Mouse (Mus musculus): ENCODE data around the gene Sh3gl3. TPM values are rescaled to one million over a fixed set of nuclear protein-coding genes. Genes with fewer than 3 reads are reported as not detected.
A peak's percentile ranks its signal among the peaks of the same experiment; 100 is the strongest.

Sh3gl3 gene
- polyA plus RNA-seq, 1 experiment from 2014 or later = 2.5 TPM

GRCm38 (mm10) chr7:82204014-82204784, 30.6 kb downstream of the Sh3gl3 start:
- DNase-seq (ENCODE audit: low spot score) (no peak), ATAC-seq (peak; percentile 56; the same call in 1 of the 2 replicates)
- WGBS = 25% methylated on average over 12 of the region's 12 CpGs
- Histone ChIP-seq H3K27me3 (replicated peaks; ENCODE audit: insufficient read depth, low read length) (no peaks in the 10 kb centered on the region), H3K36me3 (ENCODE audit: insufficient read depth, low read length) (no peaks in the 10 kb centered on the region), H3K9me3 (ENCODE audit: low read length) (no peaks in the 10 kb centered on the region), H3K4me1 (ENCODE audit: insufficient read depth, low read depth, low read length) (no peaks in the 10 kb centered on the region), H3K4me2 (replicated peaks; ENCODE audit: low read depth, low read length) (peak overlapping the region; percentile 4; the same call in 1 of the 2 replicates), H3K9ac (replicated peaks; ENCODE audit: low read depth) (no peak overlapping the region), H3K27ac (ENCODE audit: low read length) (no peak overlapping the region), H3K4me3 (ENCODE audit: low read depth, low read length) (no peak overlapping the region)
- TF ChIP-seq EP300 (IDR thresholded peaks at IDR 0.05) (no peak), CTCF (IDR thresholded peaks at IDR 0.05) (no peak)

GRCm38 (mm10) chr7:82204975-82205374, 31.3 kb downstream of the Sh3gl3 start:
- WGBS = 52% methylated on average over 3 of the region's 3 CpGs
- DNase-seq (ENCODE audit: low spot score) (no peak), ATAC-seq (no peak)
- no peaks in the 10 kb centered on the region for H3K4me1 ChIP-seq (ENCODE audit: insufficient read depth, low read depth, low read length)
- TF ChIP-seq CTCF (IDR thresholded peaks at IDR 0.05) (no peak), EP300 (IDR thresholded peaks at IDR 0.05) (no peak)
- H3K9me3 ChIP-seq (ENCODE audit: low read length) = no peaks in the 10 kb centered on the region
- no peaks in the 10 kb centered on the region for H3K27me3 ChIP-seq (replicated peaks; ENCODE audit: insufficient read depth, low read length)
- no peak overlapping the region for H3K9ac ChIP-seq (replicated peaks; ENCODE audit: low read depth)
- no peak overlapping the region for H3K4me3 ChIP-seq (ENCODE audit: low read depth, low read length)
- H3K36me3 ChIP-seq (ENCODE audit: insufficient read depth, low read length) = no peaks in the 10 kb centered on the region
- H3K27ac ChIP-seq (ENCODE audit: low read length) = no peak overlapping the region
- H3K4me2 ChIP-seq (replicated peaks; ENCODE audit: low read depth, low read length) = peak overlapping the region; percentile 4; the same call in 1 of the 2 replicates

GRCm38 (mm10) chr7:82206787-82207186, 33.1 kb downstream of the Sh3gl3 start:
- Histone ChIP-seq H3K9ac (replicated peaks; ENCODE audit: low read depth) (no peak overlapping the region), H3K4me2 (replicated peaks; ENCODE audit: low read depth, low read length) (no peak overlapping the region), H3K4me3 (ENCODE audit: low read depth, low read length) (no peak overlapping the region), H3K9me3 (ENCODE audit: low read length) (no peaks in the 10 kb centered on the region), H3K4me1 (ENCODE audit: insufficient read depth, low read depth, low read length) (no peaks in the 10 kb centered on the region), H3K27ac (ENCODE audit: low read length) (no peak overlapping the region), H3K36me3 (ENCODE audit: insufficient read depth, low read length) (no peaks in the 10 kb centered on the region), H3K27me3 (replicated peaks; ENCODE audit: insufficient read depth, low read length) (no peaks in the 10 kb centered on the region)
- WGBS = 86% methylated on average over 8 of the region's 8 CpGs
- TF ChIP-seq CTCF (IDR thresholded peaks at IDR 0.05) (no peak), EP300 (IDR thresholded peaks at IDR 0.05) (no peak)
- ATAC-seq (no peak), DNase-seq (ENCODE audit: low spot score) (no peak)

- Histone ChIP-seq H3K27ac (ENCODE audit: low read length) (no peak overlapping the region), H3K36me3 (ENCODE audit: insufficient read depth, low read length) (no peaks in the 10 kb centered on the region), H3K4me1 (ENCODE audit: insufficient read depth, low read depth, low read length) (no peaks in the 10 kb centered on the region), H3K9ac (replicated peaks; ENCODE audit: low read depth) (no peak overlapping the region), H3K4me2 (replicated peaks; ENCODE audit: low read depth, low read length) (no peak overlapping the region), H3K4me3 (ENCODE audit: low read depth, low read length) (no peak overlapping the region), H3K9me3 (ENCODE audit: low read length) (no peaks in the 10 kb centered on the region), H3K27me3 (replicated peaks; ENCODE audit: insufficient read depth, low read length) (no peaks in the 10 kb centered on the region)
- TF ChIP-seq EP300 (IDR thresholded peaks at IDR 0.05) (no peak), CTCF (IDR thresholded peaks at IDR 0.05) (no peak)
- ATAC-seq (no peak), DNase-seq (ENCODE audit: low spot score) (no peak)
- WGBS = 78% methylated on average over 9 of the region's 9 CpGs
These were observed 47.8 kb downstream of the Sh3gl3 start for GRCm38 (mm10) chr7:82221380-82221933.

GRCm38 (mm10) chr7:82223906-82224846, 50.5 kb downstream of the Sh3gl3 start:
- no peak overlapping the region for H3K27ac ChIP-seq (ENCODE audit: low read length)
- no peak for ATAC-seq
- 36% methylated on average over 10 of the region's 10 CpGs for WGBS

GRCm38 (mm10) chr7:82233201-82233600, 59.6 kb downstream of the Sh3gl3 start:
- Histone ChIP-seq H3K4me1 (ENCODE audit: insufficient read depth, low read depth, low read length) (no peaks in the 10 kb centered on the region), H3K9me3 (ENCODE audit: low read length) (no peaks in the 10 kb centered on the region), H3K36me3 (ENCODE audit: insufficient read depth, low read length) (no peaks in the 10 kb centered on the region), H3K4me2 (replicated peaks; ENCODE audit: low read depth, low read length) (no peak overlapping the region), H3K27me3 (replicated peaks; ENCODE audit: insufficient read depth, low read length) (no peaks in the 10 kb centered on the region), H3K27ac (ENCODE audit: low read length) (no peak overlapping the region), H3K9ac (replicated peaks; ENCODE audit: low read depth) (no peak overlapping the region), H3K4me3 (ENCODE audit: low read depth, low read length) (no peak overlapping the region)
- DNase-seq (ENCODE audit: low spot score) = no peak
- ATAC-seq = no peak
- WGBS = 72% methylated on average over 7 of the region's 7 CpGs
- TF ChIP-seq CTCF (IDR thresholded peaks at IDR 0.05) (no peak), EP300 (IDR thresholded peaks at IDR 0.05) (no peak)

More at GRCm38 (mm10) chr7:82223906-82224846, 50.5 kb downstream of the Sh3gl3 start:
- Histone ChIP-seq H3K9me3 (ENCODE audit: low read length) (no peaks in the 10 kb centered on the region), H3K4me1 (ENCODE audit: insufficient read depth, low read depth, low read length) (no peaks in the 10 kb centered on the region), H3K9ac (replicated peaks; ENCODE audit: low read depth) (no peak overlapping the region), H3K36me3 (ENCODE audit: insufficient read depth, low read length) (no peaks in the 10 kb centered on the region), H3K4me3 (ENCODE audit: low read depth, low read length) (no peak overlapping the region), H3K27me3 (replicated peaks; ENCODE audit: insufficient read depth, low read length) (no peaks in the 10 kb centered on the region), H3K4me2 (replicated peaks; ENCODE audit: low read depth, low read length) (no peak overlapping the region)
- DNase-seq (ENCODE audit: low spot score) = no peak
- TF ChIP-seq CTCF (IDR thresholded peaks at IDR 0.05) = no peak
- no peak for TF ChIP-seq EP300 (IDR thresholded peaks at IDR 0.05)

Measured in lung, postnatal 0 days (tissue).